Mouse (Mus musculus) lung, embryonic 14.5 days (tissue): ENCODE data around the gene Cd79a. TPM values are rescaled to one million over a fixed set of nuclear protein-coding genes. Genes with fewer than 3 reads are reported as not detected.
A peak's percentile ranks its signal among the peaks of the same experiment; 100 is the strongest.

Experiments used
- ATAC-seq: fragments of 200-750 bp; cut with Nextera tagmentation; 2 replicates; pipeline ENCODE4 v1.8.0; 2017; ENCODE audit warnings: mild to moderate bottlenecking, moderate TSS enrichment, moderate library complexity; ENCODE audit not compliant: insufficient read depth
- DNase-seq: peaks from one replicate; pipeline ENCODE4 v3.0.0-alpha.2; 2015
- H3K27ac ChIP-seq: fragments of 300-500 bp; sonication (generic); 2 replicates; pipeline ENCODE4 v1.5.1; 2014; ENCODE audit warnings: low read depth, mild to moderate bottlenecking, moderate library complexity
- H3K27me3 ChIP-seq: fragments of 300-500 bp; sonication (generic); 2 replicates; pipeline ENCODE4 v1.6.1; 2014; ENCODE audit warnings: low read length, control low read depth; ENCODE audit not compliant: insufficient read depth
- H3K36me3 ChIP-seq: fragments of 300-500 bp; sonication (generic); 2 replicates; pipeline ENCODE4 v1.6.1; 2014; ENCODE audit warnings: control low read depth; ENCODE audit not compliant: insufficient read depth
- H3K4me1 ChIP-seq: fragments of 300-500 bp; sonication (generic); 2 replicates; pipeline ENCODE4 v1.6.1; 2014; ENCODE audit warnings: antibody characterized with exemption, control low read depth; ENCODE audit not compliant: insufficient read depth
- H3K4me2 ChIP-seq: fragments of 300-500 bp; sonication (generic); 2 replicates; pipeline ENCODE4 v1.6.1; 2014; ENCODE audit warnings: mild to moderate bottlenecking
- H3K4me3 ChIP-seq: fragments of 300-500 bp; sonication (generic); 2 replicates; pipeline ENCODE4 v1.5.1; 2014; ENCODE audit warnings: low read depth, low read length
- H3K9ac ChIP-seq: fragments of 300-500 bp; sonication (generic); 2 replicates; pipeline ENCODE4 v1.6.1; 2014
- H3K9me3 ChIP-seq: fragments of 300-500 bp; sonication (generic); 2 replicates; pipeline ENCODE4 v1.6.1; 2016; ENCODE audit warnings: low read depth, low read length, control low read depth
- CTCF ChIP-seq: IDR thresholded peaks from 2 replicates; pipeline ENCODE4 v1.5.1; 2016; ENCODE audit warnings: antibody characterized with exemption, low read depth
- WGBS: fragments of 180-500 bp; shearing (Covaris S2); extraction: QIAGEN DNeasy Blood & Tissue Kit; methylation state at CpG from one replicate; pipeline ENCODE4 v1.1.7; 2014; 5-methylcytosine and 5-hydroxymethylcytosine counted together
- polyA plus RNA-seq: library from polyadenylated mRNA; unstranded; fragments of >200 nt; fragmentation: Nextera tagmentation; extraction: Ambion mirVana; gene quantifications from 2 replicates; pipeline ENCODE4 v1.2.1, GENCODE M21; 2014

Cd79a gene
- polyA plus RNA-seq = 0.16 and 0.24 TPM in 2 replicates

GRCm38 (mm10) chr7:24897224-24897623 is at the start of gene Cd79a:
Cd79a (plus strand) TSS chr7:24897381.
- no peak for DNase-seq
- ATAC-seq = no peak
- Histone ChIP-seq H3K27ac (no peak within 1 kb of the TSS), H3K4me3 (no peak within 1 kb of the TSS), H3K36me3 (no peaks in the 10 kb centered on the region), H3K9ac (no peak within 1 kb of the TSS), H3K27me3 (no peaks in the 10 kb centered on the region), H3K4me1 (no peaks in the 10 kb centered on the region), H3K4me2 (no peak within 1 kb of the TSS), H3K9me3 (no peaks in the 10 kb centered on the region)
- 59% methylated on average over 12 of the region's 12 CpGs for WGBS
- no peak for TF ChIP-seq CTCF

- no peaks in the 10 kb centered on the region for H3K27me3 ChIP-seq
- H3K9ac ChIP-seq = no peak overlapping the region
- 12% methylated on average over 5 of the region's 5 CpGs for WGBS
- H3K4me2 ChIP-seq = no peak overlapping the region
- DNase-seq (peak; percentile 19), ATAC-seq (no peak)
- H3K36me3 ChIP-seq = no peaks in the 10 kb centered on the region
- H3K27ac ChIP-seq = no peak overlapping the region
- TF ChIP-seq CTCF = no peak
- no peak overlapping the region for H3K4me3 ChIP-seq
- H3K4me1 ChIP-seq = no peaks in the 10 kb centered on the region
- H3K9me3 ChIP-seq = no peaks in the 10 kb centered on the region
Observed at GRCm38 (mm10) chr7:24850162-24850561, 47.0 kb upstream of the Cd79a start.

- WGBS = 18% methylated on average over 6 of the region's 6 CpGs
- Histone ChIP-seq H3K4me1 (no peaks in the 10 kb centered on the region), H3K9ac (no peak overlapping the region), H3K4me3 (no peak overlapping the region), H3K27me3 (no peaks in the 10 kb centered on the region), H3K9me3 (no peaks in the 10 kb centered on the region), H3K4me2 (no peak overlapping the region), H3K27ac (no peak overlapping the region), H3K36me3 (no peaks in the 10 kb centered on the region)
- peak; percentile 50 for DNase-seq
- ATAC-seq = peak; percentile 55; the same call in 1 of the 2 replicates
- no peak for TF ChIP-seq CTCF
Observed at GRCm38 (mm10) chr7:24850899-24851303, 46.3 kb upstream of the Cd79a start.

GRCm38 (mm10) chr7:24851596-24852325 is 45.4 kb upstream of the Cd79a start:
- TF ChIP-seq CTCF = no peak
- DNase-seq = no peak
- Histone ChIP-seq H3K9ac (no peak overlapping the region), H3K9me3 (no peaks in the 10 kb centered on the region), H3K36me3 (no peaks in the 10 kb centered on the region), H3K4me3 (no peak overlapping the region), H3K4me1 (no peaks in the 10 kb centered on the region), H3K27ac (no peak overlapping the region), H3K4me2 (no peak overlapping the region), H3K27me3 (no peaks in the 10 kb centered on the region)
- ATAC-seq = no peak
- WGBS = 69% methylated on average over 5 of the region's 5 CpGs

- Histone ChIP-seq H3K36me3 (no peaks in the 10 kb centered on the region), H3K4me3 (no peak overlapping the region), H3K4me2 (no peak overlapping the region), H3K9ac (no peak overlapping the region), H3K4me1 (no peaks in the 10 kb centered on the region), H3K27me3 (no peaks in the 10 kb centered on the region), H3K9me3 (no peaks in the 10 kb centered on the region), H3K27ac (no peak overlapping the region; the same call in 1 of the 2 replicates)
- DNase-seq (no peak), ATAC-seq (peak; percentile 72)
- 66% methylated on average over 8 of the region's 8 CpGs for WGBS
- TF ChIP-seq CTCF = no peak
Observed at GRCm38 (mm10) chr7:24852557-24853232, 44.5 kb upstream of the Cd79a start.

GRCm38 (mm10) chr7:24853233-24853563 is 44.0 kb upstream of the Cd79a start:
- Histone ChIP-seq H3K27me3 (no peaks in the 10 kb centered on the region), H3K36me3 (no peaks in the 10 kb centered on the region), H3K4me1 (no peaks in the 10 kb centered on the region), H3K4me3 (no peak overlapping the region), H3K9ac (no peak overlapping the region), H3K4me2 (no peak overlapping the region), H3K27ac (no peak overlapping the region; the same call in 1 of the 2 replicates), H3K9me3 (no peaks in the 10 kb centered on the region)
- no peak for TF ChIP-seq CTCF
- ATAC-seq = peak; percentile 33; the same call in 1 of the 2 replicates
- no peak for DNase-seq

- ATAC-seq (no peak), DNase-seq (no peak)
- H3K36me3 ChIP-seq = no peaks in the 10 kb centered on the region
- no peaks in the 10 kb centered on the region for H3K27me3 ChIP-seq
- H3K9me3 ChIP-seq = no peaks in the 10 kb centered on the region
- no peak overlapping the region for H3K9ac ChIP-seq
- H3K4me3 ChIP-seq = no peak overlapping the region
- WGBS = 22% methylated on average over 7 of the region's 7 CpGs
- no peak for TF ChIP-seq CTCF
- no peak overlapping the region; the same call in 1 of the 2 replicates for H3K27ac ChIP-seq
- H3K4me1 ChIP-seq = no peaks in the 10 kb centered on the region
- no peak overlapping the region for H3K4me2 ChIP-seq
Observed at GRCm38 (mm10) chr7:24853695-24854094, 43.5 kb upstream of the Cd79a start.
